Mouse (Mus musculus) lung, postnatal 14 days (tissue): ENCODE data around the gene Dzank1.

ENCODE experiments used
- DNase-seq: peaks from one replicate; pipeline ENCODE4 v3.0.0; 2021

The Dzank1 gene

DNA sequence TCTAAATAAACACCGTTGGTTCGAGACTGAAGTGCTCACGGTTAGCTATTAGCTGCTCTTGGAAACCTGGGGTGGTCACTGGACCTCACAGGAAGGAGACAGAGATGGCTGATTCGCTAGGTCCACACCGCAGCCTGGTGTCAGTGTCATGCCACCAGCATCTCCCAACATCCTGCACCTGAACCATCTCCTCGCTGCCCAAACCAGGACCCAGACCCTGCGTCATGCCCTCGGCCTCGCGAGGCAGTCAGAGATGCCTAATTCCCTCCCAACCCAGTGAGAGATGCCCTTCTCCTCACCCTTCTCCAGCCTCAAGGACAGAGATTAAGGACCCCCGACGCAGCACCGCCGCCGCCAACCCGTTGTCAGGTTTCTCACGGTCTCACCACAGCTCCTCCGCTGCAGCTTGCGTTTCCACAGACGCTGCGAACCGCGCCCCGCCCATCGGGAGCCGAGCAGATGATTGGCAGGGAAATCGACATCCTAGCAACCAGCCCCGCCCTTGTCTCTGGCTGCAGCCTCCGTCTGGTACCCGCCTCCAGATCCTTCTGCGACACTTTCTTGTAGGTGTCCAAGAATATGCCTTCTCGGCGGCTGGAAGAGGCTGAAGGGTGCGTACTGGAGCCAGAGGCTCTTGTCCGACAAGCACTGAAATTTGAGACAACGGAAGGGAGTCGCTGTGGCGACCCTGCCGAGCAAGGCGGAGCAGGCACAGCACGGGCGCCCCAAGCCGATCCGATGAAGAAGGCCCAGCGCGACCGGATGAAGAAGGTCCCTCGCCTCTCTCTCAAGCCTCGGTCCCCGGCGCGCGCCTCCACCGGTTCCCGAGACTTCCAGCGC is at the start of gene Dzank1, which contains the start of gene Polr3f:
Dzank1 (minus strand) TSS at position 434 of the 840 bp plus-strand sequence.
Polr3f (plus strand) TSS at position 738 of the 840 bp plus-strand sequence.
- DNase-seq, result peak; percentile 96

- DNase-seq, result peak; percentile 96
These were observed 28.8 kb upstream of the Dzank1 start, which contains the start of gene Sec23b for GRCm38 (mm10) chr2:144555820-144556552. Gene Sec23b, plus strand, starts transcription at chr2:144556229.

DNA sequence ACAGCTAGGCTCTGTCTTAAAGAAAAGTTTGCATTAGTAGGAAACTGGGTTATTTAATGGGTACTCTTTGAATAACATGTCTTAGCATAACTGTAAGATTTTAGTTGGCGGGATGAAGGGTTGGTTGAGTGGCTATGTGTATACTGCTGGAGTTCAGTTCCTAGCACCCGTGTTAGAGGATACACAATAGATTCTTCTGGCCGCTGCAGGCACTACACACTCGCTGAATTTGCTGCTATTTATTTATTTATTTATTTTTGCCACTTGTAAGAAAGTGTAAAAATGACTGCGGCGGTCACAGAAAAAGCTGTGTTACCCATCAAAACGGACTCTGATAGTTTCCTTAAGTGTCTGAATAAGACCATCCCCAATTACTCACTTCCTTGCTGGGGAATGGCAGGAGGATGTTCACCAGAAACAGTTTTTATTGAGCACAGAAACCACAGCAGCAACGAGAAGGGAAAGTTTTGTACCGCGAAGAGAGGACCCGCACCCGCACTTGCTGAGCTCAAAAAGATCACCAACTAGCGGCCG is 28.1 kb upstream of the Dzank1 start:
- no peak for DNase-seq

DNA sequence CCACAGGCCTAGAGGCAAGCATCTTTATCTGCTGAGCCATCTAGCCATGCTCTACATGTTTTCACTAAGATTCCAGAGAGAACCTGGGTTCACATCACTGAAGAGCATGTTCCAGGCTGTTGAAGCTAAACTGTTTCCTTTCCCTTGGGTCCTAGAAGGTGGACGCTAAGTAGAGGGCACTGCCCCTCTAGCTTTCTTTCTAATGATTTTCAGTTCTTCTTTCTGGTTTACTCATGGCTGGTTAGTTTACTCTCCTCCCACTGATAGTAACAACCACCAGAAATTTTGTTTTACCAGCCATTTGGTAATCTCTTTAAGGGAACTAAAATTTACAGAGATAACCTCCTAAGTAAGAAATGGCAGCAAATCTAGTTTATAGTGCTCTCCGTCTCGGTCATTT is 26.7 kb upstream of the Dzank1 start:
- no peak for DNase-seq

DNA sequence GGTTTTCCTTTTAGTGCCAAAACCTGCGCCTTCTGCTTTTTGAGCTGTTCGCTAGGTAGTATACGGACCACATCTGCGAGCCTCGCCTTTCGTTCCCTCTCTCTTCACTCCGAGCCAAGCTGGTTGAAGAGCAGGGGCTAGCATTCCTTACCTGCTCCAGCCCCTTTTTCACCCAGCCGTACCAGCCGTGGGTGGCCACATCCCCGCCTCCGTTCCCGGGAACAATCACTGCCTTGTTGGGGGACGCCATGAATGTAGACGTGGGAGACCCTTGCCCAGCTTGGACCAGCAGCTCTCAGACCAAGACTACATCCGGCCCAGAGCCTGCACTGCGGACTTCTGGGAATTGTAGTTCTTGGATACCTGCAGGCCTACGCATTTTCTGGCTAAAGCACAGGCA is 23.3 kb upstream of the Dzank1 start, which contains the start of gene Rbbp9:
Rbbp9 (minus strand) TSS at position 341 of the 400 bp plus-strand sequence.
- peak; percentile 44 for DNase-seq

- no peak for DNase-seq
These were observed 20.3 kb upstream of the Dzank1 start for GRCm38 (mm10) chr2:144547559-144547958.

DNA sequence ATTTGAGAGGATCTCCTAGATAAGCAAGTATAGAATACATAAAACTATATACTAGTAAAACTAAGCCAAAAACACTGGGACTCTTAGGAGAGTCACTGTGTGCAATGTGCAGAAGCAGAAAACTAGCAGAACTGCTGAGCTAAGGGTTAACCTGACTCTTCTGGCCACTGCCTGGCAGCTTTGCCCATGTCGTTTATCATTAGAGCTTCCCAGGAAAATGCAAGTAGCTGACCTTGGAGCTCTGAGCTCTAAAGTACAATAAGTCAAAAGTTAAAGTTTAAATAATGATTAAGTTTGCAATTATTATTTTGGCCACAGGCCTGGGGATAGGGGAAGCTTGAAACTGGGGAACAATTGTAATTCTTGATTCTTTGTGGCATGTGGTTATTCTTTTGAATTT is 18.3 kb upstream of the Dzank1 start:
- no peak for DNase-seq

GRCm38 (mm10) chr2:144545061-144545460 is 17.8 kb upstream of the Dzank1 start:
- no peak for DNase-seq

DNA sequence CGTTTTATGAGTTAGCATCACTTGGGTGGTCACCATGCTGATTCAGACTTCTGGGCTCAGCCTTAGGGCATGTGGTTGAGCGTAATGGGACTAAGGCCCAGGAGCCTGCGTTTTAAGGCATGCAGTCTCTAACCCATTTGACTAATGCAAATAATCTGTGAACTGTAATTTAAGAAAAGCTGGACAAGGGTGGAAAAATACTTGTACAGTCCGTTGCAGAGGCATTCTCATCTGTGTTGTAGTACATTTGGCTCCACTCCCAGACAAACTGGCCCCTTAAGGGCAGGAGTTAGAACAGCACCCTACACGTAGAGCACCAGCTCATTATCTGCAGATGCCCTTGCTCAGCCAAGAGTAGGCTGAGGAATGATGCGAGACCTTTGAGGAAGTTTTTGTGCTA is 17.4 kb upstream of the Dzank1 start:
- DNase-seq, result peak; percentile 11

DNA sequence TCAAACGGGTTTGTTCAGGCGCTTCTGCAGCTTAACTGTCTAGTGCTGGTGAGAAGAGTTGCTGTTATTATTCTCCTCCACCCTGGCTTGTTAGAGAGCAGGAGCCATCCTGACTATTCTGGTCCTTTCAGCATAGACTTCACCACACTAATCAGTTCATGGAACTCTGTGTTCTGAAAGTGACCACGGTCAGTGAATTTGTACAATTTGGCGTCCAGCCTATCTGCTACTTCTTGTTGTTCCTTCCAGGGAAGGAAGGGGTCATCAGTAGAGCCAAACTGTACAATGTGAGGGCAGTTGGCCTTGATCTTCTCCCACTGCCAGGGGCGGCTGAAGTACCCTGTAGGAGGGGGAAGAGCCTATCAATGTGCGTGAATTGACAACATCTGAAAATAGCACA is 16.5 kb upstream of the Dzank1 start:
- no peak for DNase-seq

GRCm38 (mm10) chr2:144541246-144541645 is 14.0 kb upstream of the Dzank1 start:
- no peak for DNase-seq

- DNase-seq, result no peak
These were observed 9.9 kb upstream of the Dzank1 start for GRCm38 (mm10) chr2:144537123-144537522.

- no peak for DNase-seq
These were observed 584 bp upstream of the Dzank1 start for GRCm38 (mm10) chr2:144527821-144528174.

DNA sequence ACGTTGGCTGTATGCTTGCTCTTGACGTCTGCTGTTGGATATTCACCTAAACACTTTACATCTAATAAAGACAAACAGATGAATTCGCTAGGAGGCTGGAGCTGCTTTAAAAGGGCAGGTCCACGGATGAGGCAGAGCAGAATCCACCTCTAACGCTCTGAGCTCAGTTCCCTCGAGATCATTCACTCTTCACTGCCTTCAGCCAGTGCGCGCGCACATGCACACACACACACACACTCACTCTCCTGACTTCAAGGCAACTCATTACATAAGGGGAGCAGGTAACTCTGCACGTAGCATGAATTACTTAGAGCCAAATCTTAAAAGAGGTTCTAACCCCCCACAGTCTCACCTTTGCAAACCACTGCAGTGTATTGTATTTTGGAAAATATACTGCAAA is 1.4 kb downstream of the Dzank1 start:
- DNase-seq, result no peak

DNA sequence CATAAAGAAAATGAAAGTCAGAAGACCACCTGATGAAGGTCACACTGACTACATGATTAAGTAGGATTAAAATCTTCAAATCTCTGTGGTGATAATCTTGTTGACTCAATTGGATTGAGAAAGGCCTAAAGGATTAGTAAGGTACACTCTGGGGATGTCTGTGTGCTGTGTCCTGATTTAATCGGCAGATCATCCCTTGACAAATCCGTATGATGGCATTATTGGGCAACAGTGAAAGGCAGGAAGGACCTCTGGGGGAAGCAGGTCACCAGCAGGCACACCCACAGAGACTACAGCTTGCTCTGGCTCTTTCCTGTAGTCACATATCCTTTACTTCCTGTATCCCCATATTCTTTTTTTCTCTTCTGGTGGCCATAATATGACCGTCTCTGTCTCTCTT is 7.4 kb downstream of the Dzank1 start:
- no peak for DNase-seq

- no peak for DNase-seq
These were observed 12.6 kb downstream of the Dzank1 start for GRCm38 (mm10) chr2:144514619-144515018.

GRCm38 (mm10) chr2:144502134-144502533 is 25.1 kb downstream of the Dzank1 start:
- no peak for DNase-seq

GRCm38 (mm10) chr2:144489342-144489741 is 37.9 kb downstream of the Dzank1 start:
- DNase-seq, result no peak

GRCm38 (mm10) chr2:144487476-144487875 is 39.7 kb downstream of the Dzank1 start:
- no peak for DNase-seq

DNA sequence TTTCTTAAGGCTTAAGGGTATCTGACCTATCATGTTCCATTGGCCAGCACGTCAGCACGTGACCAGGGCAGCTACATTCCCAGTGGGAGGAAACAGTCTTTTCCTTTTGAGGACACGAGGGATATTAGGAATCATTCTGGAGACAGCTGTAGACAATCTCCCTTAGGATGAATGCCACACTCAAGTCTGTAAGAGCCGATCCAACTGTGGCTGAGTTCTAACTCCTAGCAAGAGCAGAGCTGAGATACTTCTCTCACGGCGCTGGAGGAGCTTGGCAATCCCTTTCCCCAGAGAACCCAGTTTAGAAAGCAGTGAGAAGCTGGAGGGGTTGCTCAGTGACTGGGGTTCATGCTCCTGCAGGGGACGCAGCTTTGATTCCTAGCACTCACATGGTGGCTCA is 41.8 kb downstream of the Dzank1 start:
- DNase-seq, result no peak

- DNase-seq, result no peak
These were observed 43.1 kb downstream of the Dzank1 start for GRCm38 (mm10) chr2:144484084-144484483.

DNA sequence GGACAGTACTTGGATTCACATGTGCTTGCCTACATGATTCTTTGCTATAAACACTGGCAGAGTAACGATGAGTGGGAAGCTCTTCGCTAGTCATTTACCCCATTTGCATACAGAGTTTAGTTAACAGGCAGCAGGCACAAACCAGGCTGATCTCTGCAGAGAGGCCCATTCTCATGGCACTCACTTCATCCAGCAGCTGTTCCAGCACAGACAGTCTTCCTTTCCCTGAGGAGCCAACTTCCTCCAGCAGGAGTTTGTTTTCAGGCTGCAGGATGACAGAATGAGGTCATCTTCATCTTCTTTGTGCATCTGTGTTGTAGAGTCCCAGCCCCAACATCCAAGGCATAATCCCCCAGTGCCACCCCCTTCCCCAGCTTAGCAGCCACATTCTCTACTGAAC is 47.8 kb downstream of the Dzank1 start:
- no peak for DNase-seq

- no peak for DNase-seq
These were observed 60.0 kb downstream of the Dzank1 start for GRCm38 (mm10) chr2:144467203-144467602.
